Mouse (Mus musculus): ENCODE results near the gene Kcnk1.

DNA sequence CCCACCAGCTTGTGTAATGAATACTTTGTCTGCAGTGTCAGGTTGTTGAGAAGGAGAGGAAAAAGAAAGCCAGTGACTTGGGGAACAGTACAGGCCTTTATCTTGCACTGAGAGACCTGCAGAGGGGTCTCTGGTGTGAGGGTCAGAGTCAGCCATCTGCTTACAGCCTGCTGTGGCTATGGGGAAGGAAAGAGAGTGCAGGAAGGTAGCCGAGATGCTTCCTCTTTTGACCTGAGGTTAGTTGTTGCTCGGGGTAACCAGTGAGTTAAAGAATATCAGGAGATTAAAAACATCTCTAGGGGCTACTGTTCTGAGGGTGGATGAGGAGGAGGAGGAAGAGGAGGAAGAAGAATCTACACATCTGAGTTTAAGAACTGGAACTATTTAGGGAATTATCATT lies 7.0 kb upstream of the Kcnk1 start:
- TF ChIP-seq CTCF (IDR thresholded peaks at IDR 0.05; ENCODE audit: control insufficient read depth, insufficient read depth, insufficient read length) (no peak), MAX (IDR thresholded peaks at IDR 0.05) (no peak), MYOG (IDR thresholded peaks at IDR 0.05; ENCODE audit: control insufficient read depth, extremely low read depth, insufficient read length) (no peak), FOSL1 (IDR thresholded peaks at IDR 0.05; ENCODE audit: insufficient read depth, low read length, poor library complexity, severe bottlenecking) (no peak)

Data from C2C12 (cell line).